Mouse (Mus musculus) heart, adult 2 months (tissue): ENCODE measurements around the gene Dync1li1.

ENCODE experiments used
- CTCF ChIP-seq: fragments of 200-600 bp; IDR thresholded peaks from 2 replicates; pipeline ENCODE4 v1.8.1; 2022; ENCODE audit warnings: antibody characterized with exemption, mild to moderate bottlenecking, moderate library complexity
- EP300 ChIP-seq: fragments of 200-500 bp; IDR thresholded peaks from 2 replicates; pipeline ENCODE4 v1.6.1; 2011; ENCODE audit warnings: low read depth, low read length, control low read depth; ENCODE audit not compliant: insufficient read depth
- POLR2A ChIP-seq: fragments of 200-500 bp; IDR thresholded peaks from 2 replicates; pipeline ENCODE4 v1.6.1; 2011; ENCODE audit warnings: mild to moderate bottlenecking, low read depth, low read length, control low read depth; ENCODE audit not compliant: insufficient read depth

DNA sequence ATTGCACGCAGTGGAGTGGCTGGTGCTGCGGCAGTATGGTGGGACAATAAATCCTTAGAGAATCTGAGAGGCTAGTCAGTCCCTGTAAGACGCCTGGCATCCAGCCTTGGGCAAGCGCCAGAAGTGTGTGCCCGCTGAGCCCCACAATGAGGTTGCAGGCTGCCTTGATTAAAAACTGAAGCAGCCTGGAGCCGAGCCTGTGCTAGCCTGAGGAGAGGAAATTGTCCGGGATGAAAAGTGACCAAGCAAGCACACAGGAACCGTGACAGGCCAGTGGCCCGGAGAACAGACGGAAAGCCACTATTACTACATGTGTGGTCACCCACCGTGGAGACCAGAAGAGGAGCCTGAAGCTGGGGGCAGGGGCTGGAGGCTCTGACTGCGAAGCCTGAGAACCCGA is 78.4 kb downstream of the Dync1li1 start:
- TF ChIP-seq POLR2A = no peak
- no peak for TF ChIP-seq CTCF
- no peak for TF ChIP-seq EP300
